Mouse (Mus musculus): ENCODE data around the gene Timp2.

DNA sequence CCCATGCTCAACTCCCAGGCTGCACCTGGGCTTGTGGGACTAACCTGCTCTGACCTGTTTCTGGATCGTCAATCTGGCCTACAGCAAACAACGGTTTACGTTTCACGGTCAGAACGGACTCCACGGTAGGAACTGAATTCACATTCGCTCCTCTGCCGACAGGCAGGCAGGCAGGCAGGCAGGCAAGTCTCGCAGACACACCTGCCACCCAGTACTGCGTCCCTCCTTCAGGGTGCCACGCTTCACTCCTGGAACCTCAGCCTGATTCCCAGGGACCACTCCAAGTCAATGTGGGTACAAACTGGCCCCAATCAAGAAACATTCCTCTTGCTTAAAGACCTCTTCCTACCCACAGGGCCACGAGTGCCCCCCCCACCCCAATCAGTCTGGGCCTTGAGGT lies 7.6 kb downstream of the Timp2 start:
- TF ChIP-seq POLR2A (IDR thresholded peaks at IDR 0.05; ENCODE audit: extremely low read depth, insufficient read depth, low read length) (no peak), CTCF (IDR thresholded peaks at IDR 0.05; ENCODE audit: extremely low read depth, insufficient read depth, low read length) (no peak)
